Mouse (Mus musculus) embryonic stem cell, embryonic (primary cell): ENCODE measurements around the gene Pdhx.

Experiments
- CTCF ChIA-PET, 4 experiments: fragments of 300-600 bp in 2 of 4; fragments of 350-600 bp in 2 of 4; sonication (Branson Sonifier 250); formaldehyde crosslinking; loops; one replicate each; lab custom pipeline; 2022; ENCODE audit warnings: inconsistent platforms in 2 of 4; lab: Charles Lee
- POLR2A ChIA-PET, 4 experiments: fragments of 300-600 bp in 2 of 4; fragments of 350-600 bp in 2 of 4; sonication (Branson Sonifier 250); formaldehyde crosslinking; loops; one replicate each; lab custom pipeline; 2022; ENCODE audit warnings: antibody characterized with exemption in 4 of 4, inconsistent platforms in 1 of 4; lab: Charles Lee

The Pdhx gene

GRCm38 (mm10) chr2:102979112-102979511 lies 94.2 kb downstream of the Pdhx start:
- ChIA-PET POLR2A (no interaction called here), CTCF (no interaction called here)

GRCm38 (mm10) chr2:102975358-102975945 lies 97.9 kb downstream of the Pdhx start:
- ChIA-PET POLR2A (no interaction called here), CTCF (no interaction called here)

GRCm38 (mm10) chr2:102973115-102973514 lies 100.2 kb downstream of the Pdhx start:
- ChIA-PET CTCF (no interaction called here), POLR2A (no interaction called here)

GRCm38 (mm10) chr2:102972575-102972974 lies 100.7 kb downstream of the Pdhx start:
- ChIA-PET POLR2A (no interaction called here), CTCF (no interaction called here)

- CTCF ChIA-PET = no interaction called here
- POLR2A ChIA-PET = no interaction called here
Measured at GRCm38 (mm10) chr2:102971951-102972350, 101.4 kb downstream of the Pdhx start.
